In the genomic region with DNA sequence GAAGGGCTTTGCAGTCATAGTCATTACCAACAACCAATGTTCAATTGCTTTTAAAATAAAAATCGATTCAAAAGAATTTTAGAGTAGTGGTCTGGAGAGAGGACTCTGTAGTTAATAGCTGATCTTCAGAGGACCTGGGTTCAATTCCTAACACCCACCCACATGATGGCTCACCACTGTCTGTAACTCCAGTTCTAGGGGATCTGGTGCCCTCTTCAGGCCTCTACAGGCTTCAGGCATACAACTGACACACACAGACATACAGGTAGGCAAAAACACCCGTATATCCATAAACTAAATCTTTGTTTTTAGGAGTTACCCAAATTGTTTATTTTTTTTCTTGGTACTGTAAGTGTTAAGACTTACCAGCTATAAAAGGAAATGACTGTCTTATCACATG, we compare ENCODE assay signal across 11 mouse cellular contexts. TPM values are rescaled to one million over a fixed set of nuclear protein-coding genes. Genes with fewer than 3 reads are reported as not detected.
DNase-seq lines count a peak whose midpoint lies in the region; ATAC-seq and TF ChIP-seq lines count a peak whose summit lies in the region.
"Had no signal": no experiment of that assay in that cellular context is flagged by ENCODE, and none has a peak within 500 bp of the region (broad histone marks: within the 10 kb centered on the region; RNA-seq: fewer than 3 reads in every experiment).

No protein-coding gene starts in this region.

- no peak for ATAC-seq in lung, postnatal 0 days
- no peak for ATAC-seq in activated CD4-positive, CD25-positive, alpha-beta regulatory T cell, adult 4 months

- H3K27ac ChIP-seq in lung, postnatal 0 days (ENCODE audit: low read length), result no peak overlapping the region
- H3K27ac ChIP-seq: embryonic facial prominence, embryonic 15.5 days; heart, embryonic 15.5 days; neural tube, embryonic 13.5 days had no signal

- 77% methylated on average over 2 of the region's 2 CpGs for WGBS in lung, postnatal 0 days

- no peak for TF ChIP-seq EP300 in lung, postnatal 0 days (IDR thresholded peaks at IDR 0.05)

- H3K9me3 ChIP-seq in lung, postnatal 0 days (ENCODE audit: low read length), result no peaks in the 10 kb centered on the region
- H3K9me3 ChIP-seq: embryonic facial prominence, embryonic 15.5 days; heart, embryonic 15.5 days; neural tube, embryonic 13.5 days had no signal

- peak; percentile 53 for TF ChIP-seq CTCF in lung, postnatal 0 days (IDR thresholded peaks at IDR 0.05)

- peaks cover 31% of the 10 kb centered on the region for H3K36me3 ChIP-seq in lung, postnatal 0 days (ENCODE audit: insufficient read depth, low read length)

- H3K27me3 ChIP-seq in lung, postnatal 0 days (replicated peaks; ENCODE audit: insufficient read depth, low read length), result no peaks in the 10 kb centered on the region
- H3K27me3 ChIP-seq: embryonic facial prominence, embryonic 15.5 days; heart, embryonic 15.5 days; neural tube, embryonic 13.5 days had no signal

- H3K9ac ChIP-seq in lung, postnatal 0 days (replicated peaks; ENCODE audit: low read depth), result no peak overlapping the region
- H3K9ac ChIP-seq: embryonic facial prominence, embryonic 15.5 days; heart, embryonic 15.5 days; neural tube, embryonic 13.5 days had no signal

- no peak overlapping the region for H3K4me2 ChIP-seq in lung, postnatal 0 days (replicated peaks; ENCODE audit: low read depth, low read length)
- H3K4me2 ChIP-seq: embryonic facial prominence, embryonic 15.5 days; heart, embryonic 15.5 days; neural tube, embryonic 13.5 days had no signal

- peak; percentile 13 to 28 for DNase-seq in heart, adult 18-20 months
- DNase-seq in heart, postnatal 4 days, result no peak
- DNase-seq in lung, postnatal 0 days (ENCODE audit: low spot score), result no peak
- DNase-seq in lung, postnatal 14 days, result no peak
- DNase-seq in brain, adult 2 months (ENCODE audit: low read depth, low spot score), result peak; percentile 39
- DNase-seq in thymus, postnatal 14 days, result peak; percentile 30
- DNase-seq in Muller cell, postnatal 12 days (ENCODE audit: inconsistent ontology term), result no peak

- no peaks in the 10 kb centered on the region for H3K4me1 ChIP-seq in lung, postnatal 0 days (ENCODE audit: insufficient read depth, low read depth, low read length)
- H3K4me1 ChIP-seq: embryonic facial prominence, embryonic 15.5 days; heart, embryonic 15.5 days; neural tube, embryonic 13.5 days had no signal

- H3K4me3 ChIP-seq in lung, postnatal 0 days (ENCODE audit: low read depth, low read length), result no peak overlapping the region
- H3K4me3 ChIP-seq: embryonic facial prominence, embryonic 15.5 days; heart, embryonic 15.5 days; neural tube, embryonic 13.5 days had no signal

RNA-seq across cellular contexts. Expression of a gene that starts 28.1 kb away (rescaled TPM):
- total RNA-seq in heart, adult 18-20 months (2021), result 10 to 100 TPM; 70.8 to 70.9 TPM
- 10 to 100 TPM; 57.4 to 61.0 TPM for total RNA-seq in heart, postnatal 4 days (2021)
- polyA plus RNA-seq in lung, postnatal 0 days (2015; fragmentation: Nextera tagmentation; extraction: Ambion mirVana), result 120 and 138 TPM in 2 replicates
- 10 to 100 TPM; 76.4 to 79.2 TPM for polyA plus RNA-seq in activated CD4-positive, CD25-positive, alpha-beta regulatory T cell, adult 4 months (2017; shearing (Covaris generic))

RNA-seq across cellular contexts. Expression of a gene that starts 39.3 kb away (rescaled TPM):
- total RNA-seq in heart, adult 18-20 months (2021), result 1 to 10 TPM; 4.2 to 4.4 TPM
- 10 to 100 TPM; 12.5 to 12.6 TPM for total RNA-seq in heart, postnatal 4 days (2021)
- polyA plus RNA-seq in lung, postnatal 0 days (2015; fragmentation: Nextera tagmentation; extraction: Ambion mirVana), result 22.3 and 24.4 TPM in 2 replicates
- polyA plus RNA-seq in activated CD4-positive, CD25-positive, alpha-beta regulatory T cell, adult 4 months (2017; shearing (Covaris generic)), result 10 to 100 TPM; 21.4 to 21.7 TPM

Comparison
In these comparisons a context has a peak if more than half of its experiments do, and no peak if none do; other contexts are left out.
1. DNase-seq: peak in heart, adult 18-20 months (2 of 2), brain, adult 2 months (single experiment) and thymus, postnatal 14 days (single experiment); none in heart, postnatal 4 days (single experiment), lung, postnatal 0 days (single experiment), lung, postnatal 14 days (single experiment) and Muller cell, postnatal 12 days (single experiment).